Mouse (Mus musculus): ENCODE results near the gene Bcl6b.
A peak's percentile ranks its signal among the peaks of the same experiment; 100 is the strongest.

Bcl6b gene

DNA sequence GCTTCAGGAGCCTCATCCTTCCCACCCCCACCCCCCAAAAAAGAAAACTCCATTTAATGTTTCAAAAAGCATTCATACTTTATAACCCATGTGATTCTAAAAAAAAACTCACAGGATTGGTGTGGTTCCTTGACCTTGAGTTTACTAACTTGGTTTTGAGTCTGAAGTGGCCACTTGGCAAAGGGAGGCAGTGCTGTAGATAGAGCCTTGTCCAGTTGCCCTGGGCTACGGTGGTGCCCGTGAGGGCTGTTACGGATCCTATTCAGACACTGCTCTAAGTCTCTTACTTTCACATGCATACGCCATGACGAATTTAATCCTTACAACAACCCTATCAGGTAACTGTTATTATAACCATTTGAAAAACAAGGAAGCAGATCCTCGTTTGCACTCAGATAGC lies 17.6 kb downstream of the Bcl6b start:
- no peak for DNase-seq

- no peak for DNase-seq
Measured at GRCm38 (mm10) chr11:70210681-70211080, 18.9 kb downstream of the Bcl6b start.

- DNase-seq = no peak
Measured at GRCm38 (mm10) chr11:70208778-70209388, 20.7 kb downstream of the Bcl6b start.

DNA sequence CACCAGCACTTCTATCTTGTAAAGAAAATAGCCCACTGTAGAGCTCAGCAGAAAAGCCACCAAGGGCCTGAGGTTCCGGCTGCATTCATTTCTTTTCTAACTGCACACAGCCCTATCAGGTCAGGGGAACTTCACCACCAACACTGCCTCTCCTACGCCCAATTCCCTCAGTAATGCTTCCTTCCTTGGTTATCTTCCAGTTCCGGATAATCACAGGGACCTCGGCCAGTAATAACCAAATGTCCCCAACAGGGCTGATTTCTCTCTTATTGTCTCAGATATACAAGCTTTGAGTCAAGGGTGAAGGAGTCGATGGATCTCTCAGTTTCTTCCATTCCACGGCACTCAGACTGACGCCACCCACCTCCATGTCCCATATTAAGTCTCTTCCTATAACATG lies 22.3 kb downstream of the Bcl6b start:
- no peak for DNase-seq

DNA sequence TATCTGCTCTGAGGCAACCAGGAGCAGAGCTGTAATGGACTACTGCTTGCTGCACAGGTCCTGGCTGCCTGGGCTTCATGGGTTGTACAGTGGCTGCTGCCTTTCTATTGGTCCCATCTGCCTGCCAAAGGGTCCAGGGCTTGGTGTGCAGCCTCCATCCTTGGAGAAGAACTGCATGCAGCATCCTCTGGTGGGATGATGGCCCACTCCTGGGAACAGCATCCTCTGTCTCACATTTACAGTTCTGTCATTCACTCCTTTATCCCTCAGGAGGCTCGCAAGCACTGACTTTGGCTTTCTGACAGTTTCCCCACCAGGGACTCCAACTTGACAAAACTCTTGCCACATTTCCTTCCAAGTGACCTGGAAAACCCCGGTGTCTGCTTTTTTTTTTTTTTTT lies 22.8 kb downstream of the Bcl6b start:
- DNase-seq = no peak

- DNase-seq = peak; percentile 94 to 95
Measured at GRCm38 (mm10) chr11:70201691-70202090, 27.9 kb downstream of the Bcl6b start.

DNA sequence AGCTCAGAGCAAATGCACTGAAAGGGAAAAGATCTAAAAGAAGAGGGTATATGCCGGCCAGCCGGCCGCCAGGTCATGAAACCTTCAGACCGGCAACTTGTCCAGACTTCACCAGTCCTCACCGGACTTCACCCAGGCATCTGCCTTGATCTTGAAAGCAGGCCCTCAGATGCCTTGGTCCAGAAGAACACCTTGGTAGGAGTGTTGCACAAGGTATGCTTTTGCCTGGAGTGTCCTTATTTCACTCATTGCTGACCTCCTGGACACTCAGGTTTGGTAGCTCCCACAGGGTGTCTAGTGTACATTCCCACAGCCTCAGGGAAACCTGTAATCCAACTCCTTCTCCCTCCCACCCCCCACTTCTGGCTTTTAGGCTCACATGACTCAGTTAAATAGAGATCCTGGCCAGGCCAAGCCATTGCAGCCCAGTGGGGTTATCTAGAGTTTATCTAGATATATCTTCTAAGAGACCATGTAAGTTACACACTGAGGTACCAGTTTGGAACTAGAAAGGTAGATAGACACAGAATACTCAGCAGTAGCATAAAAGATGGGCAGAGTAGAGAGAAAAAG lies 29.5 kb downstream of the Bcl6b start:
- DNase-seq = peak in 1 of 2 experiments; percentile 22

- DNase-seq = no peak
Measured at GRCm38 (mm10) chr11:70199107-70199506, 30.5 kb downstream of the Bcl6b start.

- no peak for DNase-seq
Measured at GRCm38 (mm10) chr11:70198332-70198731, 31.3 kb downstream of the Bcl6b start.

DNA sequence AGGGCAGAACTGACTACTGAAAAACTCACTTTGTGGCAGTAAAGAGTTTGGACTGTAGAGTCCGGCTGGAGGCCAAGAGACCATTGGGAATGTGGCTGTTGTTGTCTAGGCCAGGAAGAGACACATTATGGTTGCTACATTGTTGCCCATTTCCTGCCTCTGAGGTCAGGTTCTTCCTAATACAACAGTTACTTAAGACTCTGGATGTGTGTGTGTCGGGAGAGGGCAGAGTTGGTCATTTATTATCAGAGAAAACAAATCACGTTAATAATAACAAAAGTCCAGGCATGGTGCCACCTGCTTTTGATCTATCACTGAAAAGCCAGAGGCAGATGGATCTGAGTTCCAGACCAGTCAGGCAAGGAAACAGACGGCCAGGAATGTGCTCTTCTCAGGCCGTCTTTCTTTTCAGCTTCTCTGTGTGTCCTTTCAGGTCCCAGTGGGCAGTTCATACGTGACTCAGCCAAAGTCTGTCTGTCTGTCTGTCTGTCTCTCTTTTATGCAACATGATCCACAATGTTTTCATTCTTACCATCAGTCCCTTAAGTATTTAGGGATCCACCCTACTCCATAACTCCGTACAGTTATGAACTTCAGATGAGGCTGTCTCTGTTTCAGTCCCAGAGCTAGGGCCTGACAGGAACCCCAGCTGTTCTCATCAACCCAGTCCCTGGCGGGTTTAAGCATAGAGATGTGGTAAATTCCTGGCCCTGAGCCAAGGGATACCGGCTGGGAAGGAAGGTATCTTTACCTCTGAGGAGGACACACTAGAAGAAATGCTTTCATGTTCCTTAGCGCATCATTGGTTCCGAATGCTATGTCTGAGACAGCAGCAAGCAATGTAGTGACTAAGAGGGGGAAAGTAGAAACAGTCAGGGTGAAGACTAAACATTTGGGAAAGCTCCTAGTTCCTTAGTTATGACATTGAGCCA lies 36.0 kb downstream of the Bcl6b start:
- DNase-seq = no peak

DNA sequence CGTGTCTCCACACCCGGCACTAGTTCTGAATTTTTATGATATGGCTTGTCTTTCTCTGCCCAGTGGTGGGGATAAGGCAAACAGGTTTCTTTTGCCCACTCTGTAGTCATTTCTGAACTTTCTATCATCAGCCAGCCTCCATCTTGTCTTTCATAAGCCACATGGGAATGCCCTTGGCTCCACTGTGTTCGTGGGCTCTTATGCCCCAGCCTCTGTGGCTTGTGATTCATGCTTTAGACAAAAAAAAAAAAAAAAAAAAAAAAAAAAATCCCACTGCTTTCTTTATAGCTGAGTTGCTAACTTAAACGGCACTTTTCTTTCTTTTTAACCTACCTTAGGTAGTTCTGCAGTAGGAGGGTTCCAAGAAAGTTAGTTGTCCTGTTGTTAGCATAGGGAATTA lies 37.4 kb downstream of the Bcl6b start:
- no peak for DNase-seq

DNA sequence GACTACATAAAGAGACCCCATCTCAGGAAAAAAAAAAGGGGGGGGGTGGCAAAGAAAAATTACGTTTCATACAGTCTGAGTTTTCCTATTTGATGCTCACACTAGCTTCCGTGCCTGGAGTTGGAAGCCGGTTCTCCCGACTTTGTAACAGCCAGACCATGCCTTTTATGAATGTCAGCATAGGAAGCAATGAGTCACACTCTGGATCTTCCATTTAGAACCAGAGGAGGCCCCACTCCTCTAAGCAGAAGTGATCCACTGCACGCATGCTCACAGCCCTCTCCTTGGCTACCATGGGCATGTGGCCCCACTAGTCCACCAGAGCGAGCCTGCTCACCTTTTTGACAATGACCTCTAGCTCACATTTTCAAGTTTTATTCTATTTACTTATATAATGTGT lies 38.4 kb downstream of the Bcl6b start:
- no peak for DNase-seq

DNA sequence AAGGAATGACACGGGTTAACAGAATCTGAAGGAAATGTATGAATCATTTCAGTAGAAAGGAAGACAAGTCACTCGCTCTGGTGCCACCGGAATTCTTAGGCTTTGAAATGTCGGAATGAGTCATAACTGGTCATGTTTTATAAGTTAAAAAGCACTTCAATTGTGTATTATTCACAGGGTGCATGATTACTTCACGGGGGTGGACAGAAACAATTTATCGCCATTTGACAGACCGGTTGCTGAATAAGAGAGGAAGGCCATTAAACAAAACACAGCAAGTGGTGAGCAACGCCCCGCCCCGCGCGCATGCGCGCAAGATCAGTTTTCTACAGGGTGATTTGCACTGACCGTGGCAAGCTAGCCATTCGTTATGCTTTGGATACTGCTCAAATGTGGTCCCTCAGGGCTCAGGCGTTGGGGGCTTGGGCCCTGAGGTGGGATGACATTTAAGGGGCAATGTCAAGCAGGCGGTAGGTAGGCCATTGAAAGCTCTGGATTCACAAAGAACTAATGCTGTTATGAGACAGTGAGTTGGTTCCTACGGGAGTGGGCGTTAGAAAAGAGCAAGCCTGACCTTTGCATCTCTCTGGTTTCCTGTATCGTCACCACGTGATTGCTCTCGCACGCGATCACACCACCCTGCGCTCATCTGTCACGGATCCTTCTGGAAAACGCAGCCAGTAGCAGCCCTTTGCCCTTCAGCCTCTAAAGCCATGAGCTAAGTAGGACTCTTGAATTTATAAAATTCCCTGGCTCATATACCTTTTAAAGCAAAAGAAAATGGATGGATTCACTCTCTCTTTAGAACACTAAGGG lies 40.1 kb downstream of the Bcl6b start:
- DNase-seq = peak; percentile 41 to 63

DNA sequence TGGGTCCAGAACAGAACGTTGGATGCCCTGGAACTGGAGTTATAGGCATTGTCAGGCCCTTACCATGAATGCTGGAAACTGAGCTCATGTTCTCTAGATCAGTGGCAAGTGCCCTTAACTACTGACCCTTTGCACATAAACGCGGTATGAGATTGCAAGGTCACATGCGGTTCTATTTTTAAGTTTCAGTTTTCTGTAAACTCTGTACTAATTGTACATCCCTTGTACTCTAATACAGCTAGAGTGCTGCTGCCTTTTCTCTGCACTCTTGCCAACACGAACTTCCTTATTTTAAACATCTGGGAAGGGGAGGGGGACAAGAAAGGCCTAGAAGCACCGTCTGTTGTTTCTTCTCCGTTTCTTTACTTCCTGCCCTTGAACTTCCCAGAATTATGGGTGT lies 44.5 kb downstream of the Bcl6b start:
- DNase-seq = no peak

DNA sequence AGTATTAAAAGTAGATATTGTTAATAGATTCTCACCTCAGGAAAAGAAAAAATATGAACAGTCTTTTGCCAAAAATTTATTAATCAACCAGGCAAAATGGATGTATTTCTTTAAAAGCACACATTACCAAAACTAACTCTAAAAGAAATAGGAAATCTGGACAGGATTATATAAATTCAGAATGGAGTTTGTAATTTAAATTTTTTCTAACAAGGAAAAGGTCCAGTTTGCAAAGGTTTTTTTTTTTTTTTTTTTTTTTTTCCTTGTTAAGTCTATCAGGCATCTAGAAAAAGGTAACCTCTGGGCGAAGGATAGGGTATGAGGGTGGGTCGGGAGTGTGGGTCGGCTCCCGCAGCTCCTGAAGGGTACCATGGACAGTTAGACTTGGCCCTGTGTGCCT lies 49.1 kb downstream of the Bcl6b start:
- DNase-seq = no peak

- peak; percentile 55 to 57 for DNase-seq
Measured at GRCm38 (mm10) chr11:70179401-70179800, 50.2 kb downstream of the Bcl6b start.

DNA sequence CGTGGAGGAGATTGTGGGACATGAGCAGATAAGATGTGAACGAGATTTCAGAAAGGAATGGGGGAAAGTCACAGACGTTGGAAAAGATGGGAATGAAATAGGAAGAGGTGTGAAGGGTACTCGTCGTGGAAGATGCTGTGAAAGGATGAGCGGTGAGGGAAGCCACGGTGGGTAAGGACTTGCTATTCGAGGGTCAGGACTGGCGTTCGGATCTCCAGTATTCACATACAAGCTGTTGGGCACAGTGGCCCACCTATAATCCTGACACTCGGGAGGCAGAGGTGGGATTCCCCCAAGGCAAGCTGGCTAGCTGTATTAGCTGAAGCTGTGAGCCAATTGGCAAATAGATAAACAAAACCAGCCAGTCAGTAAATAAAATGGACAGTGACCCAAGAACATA lies 50.8 kb downstream of the Bcl6b start:
- no peak for DNase-seq

DNA sequence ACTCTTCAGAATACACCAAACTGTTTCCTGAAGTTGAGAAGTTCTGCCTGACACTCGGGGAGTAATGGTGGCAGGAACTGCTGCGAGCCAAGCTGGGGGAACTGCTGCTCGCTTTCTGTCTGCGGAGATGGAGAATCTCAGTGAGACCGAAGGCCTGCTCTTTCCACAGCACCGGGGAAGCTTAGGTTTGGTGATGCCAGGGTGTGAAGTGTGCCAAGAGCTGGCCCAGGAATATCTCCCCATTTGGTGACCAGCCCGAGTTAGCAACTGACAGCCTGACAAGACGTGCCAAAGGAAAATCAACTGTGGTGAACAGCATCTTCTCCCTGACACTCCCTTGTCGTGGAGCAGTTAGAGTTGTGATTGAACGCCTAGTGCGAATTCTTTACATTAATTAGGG lies 51.3 kb downstream of the Bcl6b start:
- DNase-seq = no peak

DNA sequence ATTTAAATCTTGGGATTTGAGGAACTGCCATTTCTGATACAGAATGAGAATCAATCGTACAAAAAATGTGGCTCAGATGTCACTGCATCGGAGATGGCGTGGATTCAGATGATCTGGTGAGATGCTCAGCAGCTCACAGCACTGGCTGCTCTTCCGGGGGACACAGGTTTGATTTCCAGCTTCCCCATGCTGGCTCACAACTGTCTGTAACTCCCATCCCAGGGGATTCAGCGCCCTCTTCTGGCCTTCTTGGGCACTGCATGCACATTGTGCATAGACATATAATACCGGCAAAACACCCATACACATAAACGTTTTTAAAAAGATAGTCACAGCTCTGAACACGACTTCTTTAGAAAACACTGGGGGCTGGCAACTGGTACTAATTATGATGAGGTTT lies 52.0 kb downstream of the Bcl6b start:
- DNase-seq = peak; percentile 39 to 45

DNA sequence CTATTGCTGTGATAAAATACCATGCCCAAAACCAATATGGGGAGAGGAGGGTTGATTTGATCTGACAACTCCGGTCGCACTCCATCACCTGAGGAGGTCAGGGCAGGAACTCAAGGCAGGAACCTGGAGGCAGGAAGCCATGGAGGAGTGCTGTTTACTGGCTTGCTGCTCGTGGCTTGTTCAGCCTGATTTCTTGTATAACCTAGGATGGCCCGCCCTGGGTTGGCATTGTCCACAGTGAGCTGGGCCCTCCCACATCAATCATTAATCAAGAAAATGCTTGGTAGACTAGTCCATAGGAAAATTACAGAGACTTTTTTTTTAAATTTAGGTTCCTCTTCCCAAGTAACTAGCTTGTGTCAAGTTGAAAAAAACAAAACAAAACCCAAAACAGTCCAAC lies 55.1 kb downstream of the Bcl6b start:
- peak in 1 of 2 experiments; percentile 11 for DNase-seq
